Mouse (Mus musculus): ENCODE measurements around the gene Cyp2a12. TPM values are rescaled to one million over a fixed set of nuclear protein-coding genes. Genes with fewer than 3 reads are reported as not detected.

The Cyp2a12 gene
- not detected for polyA plus RNA-seq (2017; shearing (Covaris generic))

GRCm38 (mm10) chr7:27028789-27029188, at the start of gene Cyp2a12:
Gene Cyp2a12, plus strand, starts transcription at chr7:27029081.

Other genes with a start within 250 kb of the Cyp2a12 start
- not detected for gene Cyp2g1, start 220.2 kb upstream of the Cyp2a12 start, polyA plus RNA-seq (2017; shearing (Covaris generic))
- not detected for gene Cyp2a5, start 193.8 kb upstream of the Cyp2a12 start, polyA plus RNA-seq (2017; shearing (Covaris generic))
- gene Cyp2a22, start 89.7 kb upstream of the Cyp2a12 start, polyA plus RNA-seq (2017; shearing (Covaris generic)): not detected
- not detected for gene Cyp2f2, start 90.8 kb downstream of the Cyp2a12 start, polyA plus RNA-seq (2017; shearing (Covaris generic))
- gene Cyp2t4, start 124.6 kb downstream of the Cyp2a12 start, polyA plus RNA-seq (2017; shearing (Covaris generic)): 0.17 TPM
- 82.0 TPM for gene Egln2, start 137.7 kb downstream of the Cyp2a12 start, polyA plus RNA-seq (2017; shearing (Covaris generic))
- 152 TPM for gene Rab4b, start 149.8 kb downstream of the Cyp2a12 start, polyA plus RNA-seq (2017; shearing (Covaris generic))
- gene Gm21983, start 152.0 kb downstream of the Cyp2a12 start, polyA plus RNA-seq (2017; shearing (Covaris generic)): 0.54 TPM
- gene Mia, start 152.1 kb downstream of the Cyp2a12 start, polyA plus RNA-seq (2017; shearing (Covaris generic)): not detected
- gene BC024978, start 166.7 kb downstream of the Cyp2a12 start, polyA plus RNA-seq (2017; shearing (Covaris generic)): 1.6 TPM
- 115 TPM for gene Snrpa, start 167.2 kb downstream of the Cyp2a12 start, polyA plus RNA-seq (2017; shearing (Covaris generic))
- 4.7 TPM for gene Itpkc, start 199.6 kb downstream of the Cyp2a12 start, polyA plus RNA-seq (2017; shearing (Covaris generic))
- 29.8 TPM for gene Coq8b, start 203.9 kb downstream of the Cyp2a12 start, polyA plus RNA-seq (2017; shearing (Covaris generic))
- gene Numbl, start 229.4 kb downstream of the Cyp2a12 start, polyA plus RNA-seq (2017; shearing (Covaris generic)): 0.83 TPM